Mouse (Mus musculus) embryonic fibroblast, embryonic 13.5 days (primary cell): ENCODE measurements around the gene Itgal. TPM values are rescaled to one million over a fixed set of nuclear protein-coding genes. Genes with fewer than 3 reads are reported as not detected.

ENCODE experiments used
- H3K27ac ChIP-seq: 2 replicates; pipeline ENCODE4 v1.5.1; 2012; ENCODE audit warnings: low read length, control low read depth, inconsistent platforms; ENCODE audit not compliant: insufficient read depth
- H3K4me1 ChIP-seq: 2 replicates; pipeline ENCODE4 v1.6.1; 2011; ENCODE audit warnings: low read length; ENCODE audit not compliant: control insufficient read depth, insufficient read depth
- H3K4me3 ChIP-seq: 2 replicates; pipeline ENCODE4 v1.5.1; 2011; ENCODE audit warnings: mild to moderate bottlenecking, control low read depth, low read length; ENCODE audit not compliant: insufficient read depth
- CTCF ChIP-seq: IDR thresholded peaks from 2 replicates; pipeline ENCODE4 v1.5.1; 2011; ENCODE audit warnings: mild to moderate bottlenecking, control low read depth, low read length, moderate library complexity, borderline replicate concordance; ENCODE audit not compliant: insufficient read depth
- POLR2A ChIP-seq: IDR thresholded peaks from 2 replicates; pipeline ENCODE4 v1.6.1; 2011; ENCODE audit warnings: low read depth, mild to moderate bottlenecking, control low read depth, low read length, moderate library complexity
- polyA plus RNA-seq: library from polyadenylated mRNA; stranded (reverse); fragments of >200 nt; gene quantifications from 2 replicates; pipeline ENCODE4 v1.2.4, GENCODE M21; 2011; ENCODE audit warnings: low read depth; ENCODE audit not compliant: missing spikeins, insufficient read length

Itgal gene
- polyA plus RNA-seq, 1 experiment = 0.56 TPM

- Histone ChIP-seq H3K4me1 (0 out of 2 replicates have a peak, but pooled peaks cover 2% of the 10 kb centered on the region), H3K27ac (no peak within 1 kb of the TSS)
- peak; percentile 94 for TF ChIP-seq POLR2A
- peak; percentile 67 for TF ChIP-seq CTCF
These were observed 35.5 kb upstream of the Itgal start, which contains the start of gene Dctpp1 for GRCm38 (mm10) chr7:127260309-127261111. TSS of gene Dctpp1 (minus strand) at chr7:127260709.

GRCm38 (mm10) chr7:127262218-127262961 is 33.7 kb upstream of the Itgal start:
- TF ChIP-seq POLR2A (no peak), CTCF (no peak)
- Histone ChIP-seq H3K4me3 (no peak overlapping the region), H3K4me1 (0 out of 2 replicates have a peak, but pooled peaks cover 2% of the 10 kb centered on the region), H3K27ac (no peak overlapping the region)

More at GRCm38 (mm10) chr7:127260309-127261111, 35.5 kb upstream of the Itgal start, which contains the start of gene Dctpp1:
- peak within 1 kb of the TSS; percentile 88 for H3K4me3 ChIP-seq

- Histone ChIP-seq H3K27ac (no peak overlapping the region), H3K4me3 (no peak overlapping the region), H3K4me1 (0 out of 2 replicates have a peak, but pooled peaks cover 2% of the 10 kb centered on the region)
- TF ChIP-seq POLR2A (no peak), CTCF (no peak)
These were observed 32.5 kb upstream of the Itgal start for GRCm38 (mm10) chr7:127263526-127263925.

GRCm38 (mm10) chr7:127270256-127270655 is 25.8 kb upstream of the Itgal start:
- Histone ChIP-seq H3K27ac (no peak overlapping the region), H3K4me3 (no peak overlapping the region), H3K4me1 (peaks cover 3% of the 10 kb centered on the region; the same call in 1 of the 2 replicates)
- TF ChIP-seq CTCF (no peak), POLR2A (no peak)

- no peak overlapping the region for H3K27ac ChIP-seq
- no peak overlapping the region for H3K4me3 ChIP-seq
- H3K4me1 ChIP-seq = peaks cover 3% of the 10 kb centered on the region; the same call in 1 of the 2 replicates
- no peak for TF ChIP-seq POLR2A
- TF ChIP-seq CTCF = no peak
These were observed 25.4 kb upstream of the Itgal start for GRCm38 (mm10) chr7:127270666-127271065.

- Histone ChIP-seq H3K27ac (no peak overlapping the region), H3K4me1 (peaks cover 3% of the 10 kb centered on the region; the same call in 1 of the 2 replicates), H3K4me3 (no peak overlapping the region)
- no peak for TF ChIP-seq POLR2A
- no peak for TF ChIP-seq CTCF
These were observed 25.0 kb upstream of the Itgal start for GRCm38 (mm10) chr7:127271093-127271492.

GRCm38 (mm10) chr7:127272566-127272965 is 23.5 kb upstream of the Itgal start:
- no peak overlapping the region for H3K27ac ChIP-seq
- H3K4me1 ChIP-seq = peaks cover 3% of the 10 kb centered on the region; the same call in 1 of the 2 replicates
- TF ChIP-seq POLR2A (no peak), CTCF (no peak)
- no peak overlapping the region for H3K4me3 ChIP-seq

GRCm38 (mm10) chr7:127273118-127273923 is 22.7 kb upstream of the Itgal start:
- TF ChIP-seq CTCF (no peak), POLR2A (no peak)

GRCm38 (mm10) chr7:127273925-127274789 is 21.9 kb upstream of the Itgal start, which contains the start of gene Sephs2:
TSS of gene Sephs2 (minus strand) at chr7:127274055.
- TF ChIP-seq POLR2A (peak; percentile 97), CTCF (no peak)
- no peak within 1 kb of the TSS for H3K27ac ChIP-seq
- H3K4me1 ChIP-seq = peaks cover 3% of the 10 kb centered on the region; the same call in 1 of the 2 replicates
- H3K4me3 ChIP-seq = peak within 1 kb of the TSS; percentile 70

More at GRCm38 (mm10) chr7:127273118-127273923, 22.7 kb upstream of the Itgal start:
- peak overlapping the region; percentile 70 for H3K4me3 ChIP-seq
- H3K4me1 ChIP-seq = peaks cover 3% of the 10 kb centered on the region; the same call in 1 of the 2 replicates
- H3K27ac ChIP-seq = no peak overlapping the region
